Mouse (Mus musculus): ENCODE measurements around the gene Slc39a2. TPM values are rescaled to one million over a fixed set of nuclear protein-coding genes. Genes with fewer than 3 reads are reported as not detected.

Gene Slc39a2
- polyA plus RNA-seq, 1 experiment from 2014 or later, result 0.62 TPM

- H3K36me3 ChIP-seq (replicated peaks), result no peaks in the 10 kb centered on the region
- WGBS, result 89% methylated on average over 10 of the region's 10 CpGs
- DNase-seq (ENCODE audit: low spot score), result no peak
- H3K27me3 ChIP-seq (replicated peaks; ENCODE audit: low read depth, poor library complexity, severe bottlenecking), result peaks cover 47% of the 10 kb centered on the region
- H3K27ac ChIP-seq (replicated peaks), result no peak overlapping the region
- no peak overlapping the region for H3K4me3 ChIP-seq
- no peaks in the 10 kb centered on the region for H3K9me3 ChIP-seq
- peaks cover 39% of the 10 kb centered on the region for H3K4me1 ChIP-seq
These were observed 18.6 kb downstream of the Slc39a2 start for GRCm38 (mm10) chr14:51911301-51911700.

GRCm38 (mm10) chr14:51912391-51913061 is 19.8 kb downstream of the Slc39a2 start:
- WGBS, result 5% methylated on average over 14 of the region's 14 CpGs
- no peak for DNase-seq (ENCODE audit: low spot score)
- Histone ChIP-seq H3K9me3 (no peaks in the 10 kb centered on the region), H3K4me1 (peaks cover 30% of the 10 kb centered on the region), H3K4me3 (peak overlapping the region; percentile 76), H3K27ac (replicated peaks) (peak overlapping the region; percentile 74), H3K27me3 (replicated peaks; ENCODE audit: low read depth, poor library complexity, severe bottlenecking) (peaks cover 47% of the 10 kb centered on the region), H3K36me3 (replicated peaks) (no peaks in the 10 kb centered on the region)

DNA sequence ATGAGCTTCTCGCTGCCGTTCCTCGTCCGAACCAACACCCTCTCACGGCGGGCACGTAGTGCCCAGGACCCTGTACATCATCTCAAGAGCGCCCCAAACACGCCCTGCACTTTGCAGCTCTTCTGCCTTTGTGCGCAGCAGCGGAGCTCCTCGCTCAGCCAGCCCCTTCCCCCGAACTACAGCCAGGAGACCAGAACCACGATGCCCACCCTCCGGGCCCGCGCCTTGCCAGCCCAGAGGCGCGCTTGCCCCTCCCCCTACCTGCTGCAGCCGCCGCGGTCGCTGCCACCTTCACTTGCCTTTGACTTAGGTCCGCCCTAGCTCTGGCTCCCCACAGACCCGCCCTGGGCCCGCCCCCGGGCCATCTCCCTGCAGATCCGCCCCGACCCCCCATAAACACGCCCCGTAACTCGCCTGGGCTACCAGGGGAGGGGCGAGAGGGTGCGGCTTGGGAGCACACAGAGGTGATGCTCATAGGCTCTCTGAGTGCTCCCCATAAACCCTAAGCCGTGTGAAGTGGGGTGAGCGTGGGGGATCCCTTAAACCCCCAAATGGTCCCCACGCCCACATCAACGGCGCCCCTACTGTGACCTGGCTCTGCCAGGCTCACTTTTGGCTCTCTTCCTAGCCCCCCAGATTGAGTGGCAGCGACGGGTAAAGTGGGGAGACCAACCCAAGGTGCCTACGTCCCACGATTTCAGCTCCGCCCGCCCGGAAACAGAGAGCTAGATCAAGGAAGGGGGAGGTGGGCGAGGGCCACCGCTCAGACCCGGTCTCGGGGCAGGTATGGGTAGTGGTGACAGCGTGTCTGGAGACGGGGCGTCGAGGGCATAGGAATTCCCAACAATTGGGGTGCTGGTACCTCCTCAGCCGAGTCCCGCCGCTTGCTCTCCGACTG is 20.6 kb downstream of the Slc39a2 start:
- peak overlapping the region; percentile 74 for H3K27ac ChIP-seq (replicated peaks)
- DNase-seq (ENCODE audit: low spot score), result peak; percentile 76
- 2% methylated on average over 58 of the region's 58 CpGs for WGBS
- peaks cover 47% of the 10 kb centered on the region for H3K27me3 ChIP-seq (replicated peaks; ENCODE audit: low read depth, poor library complexity, severe bottlenecking)
- H3K4me1 ChIP-seq, result peaks cover 30% of the 10 kb centered on the region
- peak overlapping the region; percentile 76 for H3K4me3 ChIP-seq
- no peaks in the 10 kb centered on the region for H3K9me3 ChIP-seq
- H3K36me3 ChIP-seq (replicated peaks), result no peaks in the 10 kb centered on the region

GRCm38 (mm10) chr14:51913960-51914762 is 21.5 kb downstream of the Slc39a2 start, which contains the start of gene Ndrg2:
Gene Ndrg2 (minus strand): TSS chr14:51914158.
- H3K27ac ChIP-seq (replicated peaks), result peak within 1 kb of the TSS; percentile 74
- peak; percentile 54 for DNase-seq (ENCODE audit: low spot score)
- peaks cover 47% of the 10 kb centered on the region for H3K27me3 ChIP-seq (replicated peaks; ENCODE audit: low read depth, poor library complexity, severe bottlenecking)
- WGBS, result 2% methylated on average over 23 of the region's 23 CpGs
- H3K4me1 ChIP-seq, result peaks cover 30% of the 10 kb centered on the region
- H3K4me3 ChIP-seq, result peak within 1 kb of the TSS; percentile 76
- no peaks in the 10 kb centered on the region for H3K36me3 ChIP-seq (replicated peaks)
- no peaks in the 10 kb centered on the region for H3K9me3 ChIP-seq

GRCm38 (mm10) chr14:51915030-51915429 is 22.3 kb downstream of the Slc39a2 start:
- no peaks in the 10 kb centered on the region for H3K9me3 ChIP-seq
- peaks cover 46% of the 10 kb centered on the region for H3K27me3 ChIP-seq (replicated peaks; ENCODE audit: low read depth, poor library complexity, severe bottlenecking)
- DNase-seq (ENCODE audit: low spot score), result no peak
- peaks cover 30% of the 10 kb centered on the region for H3K4me1 ChIP-seq
- H3K27ac ChIP-seq (replicated peaks), result no peak overlapping the region
- H3K4me3 ChIP-seq, result no peak overlapping the region
- no peaks in the 10 kb centered on the region for H3K36me3 ChIP-seq (replicated peaks)
- 44% methylated on average over 3 of the region's 3 CpGs for WGBS

- Histone ChIP-seq H3K36me3 (replicated peaks) (no peaks in the 10 kb centered on the region), H3K4me1 (peaks cover 30% of the 10 kb centered on the region), H3K9me3 (no peaks in the 10 kb centered on the region), H3K27me3 (replicated peaks; ENCODE audit: low read depth, poor library complexity, severe bottlenecking) (peaks cover 33% of the 10 kb centered on the region), H3K27ac (replicated peaks) (no peak overlapping the region), H3K4me3 (no peak overlapping the region)
- whole genome bisulfite sequencing, result 85% methylated on average over 4 of the region's 4 CpGs
- no peak for DNase-seq (ENCODE audit: low spot score)
These were observed 23.9 kb downstream of the Slc39a2 start for GRCm38 (mm10) chr14:51916539-51916938.

GRCm38 (mm10) chr14:51918125-51918524 is 25.4 kb downstream of the Slc39a2 start, which contains the start of gene Tppp2:
Gene Tppp2 (plus strand): TSS chr14:51918425.
- Histone ChIP-seq H3K4me1 (peaks cover 21% of the 10 kb centered on the region), H3K9me3 (no peaks in the 10 kb centered on the region), H3K36me3 (replicated peaks) (no peaks in the 10 kb centered on the region), H3K4me3 (no peak within 1 kb of the TSS), H3K27me3 (replicated peaks; ENCODE audit: low read depth, poor library complexity, severe bottlenecking) (peaks cover 17% of the 10 kb centered on the region), H3K27ac (replicated peaks) (no peak within 1 kb of the TSS)
- DNase-seq (ENCODE audit: low spot score), result no peak
- WGBS, result 89% methylated on average over 4 of the region's 4 CpGs

GRCm38 (mm10) chr14:51918966-51919365 is 26.3 kb downstream of the Slc39a2 start:
- Histone ChIP-seq H3K36me3 (replicated peaks) (no peaks in the 10 kb centered on the region), H3K4me1 (peaks cover 19% of the 10 kb centered on the region), H3K4me3 (no peak overlapping the region), H3K27ac (replicated peaks) (no peak overlapping the region), H3K27me3 (replicated peaks; ENCODE audit: low read depth, poor library complexity, severe bottlenecking) (peaks cover 13% of the 10 kb centered on the region), H3K9me3 (no peaks in the 10 kb centered on the region)
- WGBS, result 90% methylated on average over 4 of the region's 4 CpGs
- no peak for DNase-seq (ENCODE audit: low spot score)

GRCm38 (mm10) chr14:51921759-51922570 is 29.3 kb downstream of the Slc39a2 start:
- Histone ChIP-seq H3K36me3 (replicated peaks) (no peaks in the 10 kb centered on the region), H3K9me3 (no peaks in the 10 kb centered on the region), H3K27me3 (replicated peaks; ENCODE audit: low read depth, poor library complexity, severe bottlenecking) (no peaks in the 10 kb centered on the region), H3K4me1 (peaks cover 10% of the 10 kb centered on the region; the same call in 1 of the 2 replicates), H3K27ac (replicated peaks) (no peak overlapping the region), H3K4me3 (no peak overlapping the region)
- WGBS, result 86% methylated on average over 16 of the region's 16 CpGs
- no peak for DNase-seq (ENCODE audit: low spot score)

DNA sequence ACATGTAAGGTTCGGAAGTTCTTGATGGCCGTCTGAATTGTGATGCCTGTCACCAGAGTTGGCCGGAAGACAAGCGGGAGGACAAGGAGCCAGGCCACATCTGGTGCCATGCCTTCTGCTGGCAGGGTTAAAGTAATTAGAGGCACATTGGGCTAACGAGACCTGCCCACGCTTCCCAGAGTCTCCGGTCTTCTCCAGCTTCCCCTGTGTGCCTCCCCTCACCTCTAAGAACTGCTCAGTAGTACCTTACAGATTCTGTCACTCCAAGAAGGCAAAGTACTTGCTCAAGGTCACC is 29.8 kb downstream of the Slc39a2 start, which contains the start of gene Rnase13:
Gene Rnase13, minus strand, starts transcription at position 203 of the 295 bp plus-strand sequence.
- H3K4me3 ChIP-seq, result no peak within 1 kb of the TSS
- WGBS, result 92% methylated on average over 7 of the region's 7 CpGs

GRCm38 (mm10) chr14:51922910-51923309 is 30.2 kb downstream of the Slc39a2 start:
- Histone ChIP-seq H3K4me3 (no peak overlapping the region), H3K27me3 (replicated peaks; ENCODE audit: low read depth, poor library complexity, severe bottlenecking) (no peaks in the 10 kb centered on the region), H3K27ac (replicated peaks) (no peak overlapping the region), H3K36me3 (replicated peaks) (no peaks in the 10 kb centered on the region), H3K4me1 (peaks cover 10% of the 10 kb centered on the region; the same call in 1 of the 2 replicates), H3K9me3 (no peaks in the 10 kb centered on the region)
- no peak for DNase-seq (ENCODE audit: low spot score)
- 77% methylated on average over 2 of the region's 2 CpGs for WGBS

More for the DNA sequence above, 29.8 kb downstream of the Slc39a2 start, which contains the start of gene Rnase13:
- no peaks in the 10 kb centered on the region for H3K36me3 ChIP-seq (replicated peaks)
- DNase-seq (ENCODE audit: low spot score), result no peak
- H3K27me3 ChIP-seq (replicated peaks; ENCODE audit: low read depth, poor library complexity, severe bottlenecking), result no peaks in the 10 kb centered on the region
- no peaks in the 10 kb centered on the region for H3K9me3 ChIP-seq
- peaks cover 10% of the 10 kb centered on the region; the same call in 1 of the 2 replicates for H3K4me1 ChIP-seq
- no peak within 1 kb of the TSS for H3K27ac ChIP-seq (replicated peaks)

All from embryonic facial prominence, embryonic 10.5 days (tissue).